Mouse (Mus musculus) small intestine, adult 2 months (tissue): ENCODE results near the gene Emx2.
A peak's percentile ranks its signal among the peaks of the same experiment; 100 is the strongest.

ENCODE experiments used
- CTCF ChIP-seq: fragments of 200-500 bp; IDR thresholded peaks from 2 replicates; pipeline ENCODE4 v1.5.1; 2012; ENCODE audit warnings: low read depth, mild to moderate bottlenecking, control low read depth, inconsistent platforms, low read length, moderate library complexity, mixed read lengths; ENCODE audit not compliant: insufficient replicate concordance, insufficient read length; ENCODE audit errors: extremely low read depth
- POLR2A ChIP-seq: fragments of 200-500 bp; IDR thresholded peaks from 2 replicates; pipeline ENCODE4 v1.6.1; 2012; ENCODE audit warnings: low read depth, mild to moderate bottlenecking, control low read depth, inconsistent platforms, low read length, moderate library complexity

DNA sequence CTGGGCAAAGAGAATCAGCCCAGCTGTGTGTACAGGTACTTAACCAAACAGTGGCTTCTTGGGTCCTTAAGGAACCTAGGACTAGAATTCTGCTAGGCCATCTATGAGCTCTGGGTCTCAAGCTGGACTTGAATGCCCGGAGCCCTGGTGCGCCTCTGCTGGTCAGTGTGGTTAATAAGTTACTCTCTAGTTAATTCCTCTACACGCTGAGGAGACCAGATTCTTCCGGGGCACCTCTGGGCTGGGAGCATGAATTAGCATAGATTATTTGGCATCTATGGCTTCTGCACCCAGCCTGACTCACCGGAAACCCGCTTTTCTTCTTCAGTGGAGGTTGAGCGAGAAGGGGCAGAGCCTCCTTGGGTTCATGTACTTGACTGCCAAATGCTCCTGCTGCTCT lies 2.5 kb upstream of the Emx2 start:
- no peak for TF ChIP-seq POLR2A
- peak; percentile 38; the same call in 1 of the 2 replicates for TF ChIP-seq CTCF
